21 mouse cellular contexts compared by ENCODE assay signal in the genomic region with DNA sequence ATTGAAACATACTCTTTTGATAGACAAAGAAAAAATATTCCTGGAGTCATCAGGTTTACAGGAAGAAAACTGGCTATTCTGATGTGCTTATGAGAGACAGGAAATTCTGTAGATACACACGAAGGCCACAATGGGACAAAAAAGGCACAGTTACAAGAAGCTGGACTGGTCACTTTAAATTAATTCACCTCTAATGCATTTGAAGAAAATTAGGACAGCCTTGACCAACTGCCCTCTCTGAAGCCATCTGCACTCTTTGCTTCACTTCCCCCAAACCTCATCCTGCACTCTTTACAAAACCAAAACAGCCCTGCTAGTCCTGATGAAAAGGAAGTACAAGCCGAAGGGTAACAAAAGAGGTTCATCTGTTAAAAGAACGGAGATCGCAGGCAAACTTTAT.
A peak's percentile ranks its signal among the peaks of the same experiment; 100 is the strongest.
DNase-seq lines count a peak whose midpoint lies in the region; ATAC-seq lines count a peak whose summit lies in the region.
"Had no signal": no experiment of that assay in that cellular context is flagged by ENCODE, and none has a peak within 500 bp of the region (broad histone marks: within the 10 kb centered on the region; RNA-seq: fewer than 3 reads in every experiment).

No protein-coding gene starts in this region.

- no peak overlapping the region for H3K4me2 ChIP-seq in embryonic facial prominence, embryonic 14.5 days (ENCODE audit: low read depth, low read length)
- H3K4me2 ChIP-seq in forebrain, embryonic 12.5 days, result no peak overlapping the region
- H3K4me2 ChIP-seq: embryonic facial prominence, embryonic 15.5 days; heart, embryonic 12.5 days; hindbrain, embryonic 15.5 days; kidney, embryonic 15.5 days had no signal

- DNase-seq in embryonic facial prominence, embryonic 14.5 days (ENCODE audit: low spot score), result peak; percentile 8
- no peak for DNase-seq in embryonic facial prominence, embryonic 10.5 days (ENCODE audit: low spot score)
- DNase-seq in cerebellum, adult 11-12 months, result peak; percentile 64
- peak; percentile 83 for DNase-seq in cerebellum, adult 9-10 months
- peak; percentile 25 to 41 for DNase-seq in cerebellum, postnatal 25 days
- no peak for DNase-seq in adrenal gland, postnatal 14 days
- no peak for DNase-seq in layer of hippocampus, adult 8-10 months (ENCODE audit: low spot score in 2 of 2)
- DNase-seq: adrenal gland, postnatal 25 days; gastrocnemius, postnatal 14 days; heart, postnatal 36 days; kidney, adult 2 months had no signal

- no peaks in the 10 kb centered on the region for H3K27me3 ChIP-seq in embryonic facial prominence, embryonic 14.5 days (replicated peaks; ENCODE audit: control insufficient read depth, insufficient read depth, low read length)
- no peaks in the 10 kb centered on the region for H3K27me3 ChIP-seq in embryonic facial prominence, embryonic 10.5 days (replicated peaks; ENCODE audit: low read depth, poor library complexity, severe bottlenecking)
- H3K27me3 ChIP-seq in forebrain, embryonic 12.5 days, result no peaks in the 10 kb centered on the region
- H3K27me3 ChIP-seq: embryonic facial prominence, embryonic 15.5 days; heart, embryonic 12.5 days; hindbrain, embryonic 15.5 days; kidney, embryonic 15.5 days; Patski had no signal

- ATAC-seq in embryonic facial prominence, embryonic 14.5 days (ENCODE audit: low read depth), result no peak; the same call in 1 of the 2 replicates
- ATAC-seq in forebrain, embryonic 12.5 days (ENCODE audit: low FRiP score), result no peak
- ATAC-seq: activated CD4-positive, CD25-positive, alpha-beta regulatory T cell, adult 4 months; forebrain, embryonic 16.5 days; intestine, embryonic 16.5 days; Patski had no signal

- 70% methylated on average over 4 of the region's 4 CpGs for WGBS in embryonic facial prominence, embryonic 14.5 days
- WGBS in embryonic facial prominence, embryonic 10.5 days, result 67% methylated on average over 4 of the region's 4 CpGs
- WGBS in forebrain, embryonic 12.5 days, result 66% methylated on average over 4 of the region's 4 CpGs

- H3K9me3 ChIP-seq in embryonic facial prominence, embryonic 14.5 days (ENCODE audit: control insufficient read depth, low read length), result no peaks in the 10 kb centered on the region
- H3K9me3 ChIP-seq in embryonic facial prominence, embryonic 10.5 days, result no peaks in the 10 kb centered on the region
- no peaks in the 10 kb centered on the region for H3K9me3 ChIP-seq in forebrain, embryonic 12.5 days
- H3K9me3 ChIP-seq: embryonic facial prominence, embryonic 15.5 days; heart, embryonic 12.5 days; hindbrain, embryonic 15.5 days; kidney, embryonic 15.5 days had no signal

- no peak overlapping the region for H3K9ac ChIP-seq in embryonic facial prominence, embryonic 14.5 days (ENCODE audit: low read depth, low read length)
- H3K9ac ChIP-seq in forebrain, embryonic 12.5 days, result no peak overlapping the region
- H3K9ac ChIP-seq: embryonic facial prominence, embryonic 15.5 days; heart, embryonic 12.5 days; hindbrain, embryonic 15.5 days; kidney, embryonic 15.5 days had no signal

- no peaks in the 10 kb centered on the region for H3K36me3 ChIP-seq in embryonic facial prominence, embryonic 14.5 days (ENCODE audit: control insufficient read depth, insufficient read depth, low read length)
- H3K36me3 ChIP-seq in embryonic facial prominence, embryonic 10.5 days (replicated peaks), result no peaks in the 10 kb centered on the region
- H3K36me3 ChIP-seq in forebrain, embryonic 12.5 days (replicated peaks), result no peaks in the 10 kb centered on the region
- H3K36me3 ChIP-seq: embryonic facial prominence, embryonic 15.5 days; heart, embryonic 12.5 days; hindbrain, embryonic 15.5 days; kidney, embryonic 15.5 days had no signal

- H3K4me3 ChIP-seq in embryonic facial prominence, embryonic 14.5 days (ENCODE audit: low read depth, low read length), result no peak overlapping the region
- H3K4me3 ChIP-seq in embryonic facial prominence, embryonic 10.5 days, result no peak overlapping the region
- no peak overlapping the region for H3K4me3 ChIP-seq in forebrain, embryonic 12.5 days (replicated peaks)
- H3K4me3 ChIP-seq: embryonic facial prominence, embryonic 15.5 days; erythroblast, embryonic 14.5 days; heart, embryonic 12.5 days; hindbrain, embryonic 15.5 days; kidney, embryonic 15.5 days had no signal

- no peak overlapping the region for H3K27ac ChIP-seq in embryonic facial prominence, embryonic 14.5 days (replicated peaks; ENCODE audit: low read depth, low read length)
- no peak overlapping the region for H3K27ac ChIP-seq in embryonic facial prominence, embryonic 10.5 days (replicated peaks)
- no peak overlapping the region for H3K27ac ChIP-seq in forebrain, embryonic 12.5 days
- H3K27ac ChIP-seq: embryonic facial prominence, embryonic 15.5 days; hindbrain, embryonic 15.5 days; kidney, embryonic 15.5 days had no signal

- no peaks in the 10 kb centered on the region for H3K4me1 ChIP-seq in embryonic facial prominence, embryonic 14.5 days (ENCODE audit: control insufficient read depth, insufficient read depth, low read length)
- no peaks in the 10 kb centered on the region for H3K4me1 ChIP-seq in embryonic facial prominence, embryonic 10.5 days
- no peaks in the 10 kb centered on the region for H3K4me1 ChIP-seq in forebrain, embryonic 12.5 days
- H3K4me1 ChIP-seq: embryonic facial prominence, embryonic 15.5 days; heart, embryonic 12.5 days; hindbrain, embryonic 15.5 days; kidney, embryonic 15.5 days had no signal

Comparison
In these comparisons a context has a peak if more than half of its experiments do, and no peak if none do; other contexts are left out.
1. DNase-seq: peak in embryonic facial prominence, embryonic 14.5 days (single experiment), cerebellum, adult 11-12 months (single experiment), cerebellum, adult 9-10 months (single experiment) and cerebellum, postnatal 25 days (2 of 2); none in embryonic facial prominence, embryonic 10.5 days (single experiment), adrenal gland, postnatal 14 days (single experiment) and layer of hippocampus, adult 8-10 months (0 of 2).